In genomic region chr14:7913842-7914241, GRCm38 (mm10) we compare ENCODE assay signal across 13 mouse cellular contexts. TPM values are rescaled to one million over a fixed set of nuclear protein-coding genes. Genes with fewer than 3 reads are reported as not detected.
DNase-seq lines count a peak whose midpoint lies in the region; ATAC-seq lines count a peak whose summit lies in the region.
"Had no signal": no experiment of that assay in that cellular context is flagged by ENCODE, and none has a peak within 500 bp of the region (broad histone marks: within the 10 kb centered on the region; RNA-seq: fewer than 3 reads in every experiment).

No protein-coding gene starts in this region.

- H3K4me3 ChIP-seq in liver, embryonic 15.5 days (replicated peaks) = no peak overlapping the region

- no peaks in the 10 kb centered on the region for H3K9me3 ChIP-seq in liver, embryonic 15.5 days (replicated peaks)

- no peak overlapping the region for H3K4me2 ChIP-seq in liver, embryonic 15.5 days

- peaks cover 29% of the 10 kb centered on the region; the same call in 1 of the 2 replicates for H3K36me3 ChIP-seq in liver, embryonic 15.5 days (replicated peaks)

- peak; percentile 32 for DNase-seq in layer of hippocampus, adult 11-12 months (ENCODE audit: low spot score)
- no peak for DNase-seq in layer of hippocampus, postnatal 10 days (ENCODE audit: low spot score in 2 of 2)
- DNase-seq in brain, adult 2 months (ENCODE audit: low read depth, low spot score) = peak; percentile 49
- DNase-seq in skeletal muscle tissue, adult 2 months (ENCODE audit: low read depth, low spot score) = peak; percentile 23
- DNase-seq in right cerebral cortex, adult 2 months (ENCODE audit: low spot score in 2 of 2) = no peak
- DNase-seq in kidney, adult 9 months = no peak
- DNase-seq: cerebellum, postnatal 10 days; gastrocnemius, postnatal 36 days; right cerebral cortex, postnatal 4 days had no signal

- H3K9ac ChIP-seq in liver, embryonic 15.5 days = no peak overlapping the region

- no peak for ATAC-seq in liver, embryonic 15.5 days (ENCODE audit: insufficient read depth)
- ATAC-seq in cerebellum, adult (ENCODE audit: insufficient number of reproducible peaks, low FRiP score, low TSS enrichment) = no peak
- ATAC-seq: intestine, postnatal 0 days had no signal

- 0 out of 2 replicates have a peak overlapping the region, but pooled peaks have one; percentile 7 for H3K27ac ChIP-seq in liver, embryonic 15.5 days (replicated peaks)

- H3K4me1 ChIP-seq in liver, embryonic 15.5 days (replicated peaks) = peaks cover 12% of the 10 kb centered on the region

- WGBS in liver, embryonic 15.5 days (ENCODE audit: insufficient replicate concordance) = 35% methylated on average over 7 of the region's 7 CpGs

- no peaks in the 10 kb centered on the region for H3K27me3 ChIP-seq in liver, embryonic 15.5 days

RNA-seq across cellular contexts. Expression of gene Gm45521, which starts 43.2 kb away (rescaled TPM):
- total RNA-seq in layer of hippocampus, postnatal 10 days (2021) = under 1 TPM; 0.54 to 0.96 TPM
- polyA plus RNA-seq in liver, embryonic 15.5 days (2015; fragmentation: Nextera tagmentation; extraction: Ambion mirVana) = not detected in 2 replicates
- total RNA-seq: gastrocnemius, postnatal 36 days had no signal
- polyA plus RNA-seq: intestine, postnatal 0 days; lung, embryonic 16.5 days had no signal

Comparison
In these comparisons a context has a peak if more than half of its experiments do, and no peak if none do; other contexts are left out.
1. DNase-seq: peak in layer of hippocampus, adult 11-12 months (single experiment), brain, adult 2 months (single experiment) and skeletal muscle tissue, adult 2 months (single experiment); none in layer of hippocampus, postnatal 10 days (0 of 2), right cerebral cortex, adult 2 months (0 of 2) and kidney, adult 9 months (single experiment).